Mouse (Mus musculus): ENCODE results near the gene Haus3. TPM values are rescaled to one million over a fixed set of nuclear protein-coding genes. Genes with fewer than 3 reads are reported as not detected.

Gene Haus3
- polyA plus RNA-seq, 1 experiment = 3.0 TPM

- H3K4me3 ChIP-seq = no peak overlapping the region
- no peaks in the 10 kb centered on the region for H3K36me3 ChIP-seq (ENCODE audit: control insufficient read depth, insufficient read depth)
Observed at GRCm38 (mm10) chr5:34183156-34183880, 14.0 kb upstream of the Haus3 start.

GRCm38 (mm10) chr5:34182486-34182885, 13.2 kb upstream of the Haus3 start:
- Histone ChIP-seq H3K4me3 (no peak overlapping the region), H3K79me2 (ENCODE audit: control insufficient read depth, insufficient read depth) (no peaks in the 10 kb centered on the region), H3K27me3 (ENCODE audit: control insufficient read depth, insufficient read depth, insufficient read length) (no peaks in the 10 kb centered on the region), H3K4me2 (ENCODE audit: low read depth) (no peak overlapping the region), H3K36me3 (ENCODE audit: control insufficient read depth, insufficient read depth) (no peaks in the 10 kb centered on the region), H3ac (ENCODE audit: control insufficient read depth, insufficient read length) (no peak overlapping the region)
- TF ChIP-seq TCF12 (IDR thresholded peaks at IDR 0.05; ENCODE audit: insufficient read depth, poor library complexity, severe bottlenecking) (no peak), TCF3 (IDR thresholded peaks at IDR 0.05; ENCODE audit: insufficient read length, low read depth) (no peak), POLR2A (IDR thresholded peaks at IDR 0.05; ENCODE audit: insufficient read length, low read depth) (no peak), USF1 (IDR thresholded peaks at IDR 0.05; ENCODE audit: low read depth) (no peak), CEBPB (IDR thresholded peaks at IDR 0.05; ENCODE audit: insufficient read depth, poor library complexity, severe bottlenecking) (no peak), POLR2AphosphoS2 (IDR thresholded peaks at IDR 0.05; ENCODE audit: insufficient read length, low read depth) (no peak), MYOG (IDR thresholded peaks at IDR 0.05; ENCODE audit: control insufficient read depth in 1 of 3, insufficient read depth in 1 of 3, insufficient read length in 2 of 3, low read depth in 2 of 3) (no peak), MAX (IDR thresholded peaks at IDR 0.05; ENCODE audit: low read depth) (no peak)

More at GRCm38 (mm10) chr5:34183156-34183880, 14.0 kb upstream of the Haus3 start:
- TF ChIP-seq MYOG (IDR thresholded peaks at IDR 0.05; ENCODE audit: control insufficient read depth in 1 of 3, insufficient read depth in 1 of 3, insufficient read length in 2 of 3, low read depth in 2 of 3) (no peak), MYOD1 (IDR thresholded peaks at IDR 0.05; ENCODE audit: control insufficient read depth in 1 of 3, insufficient read length in 2 of 3, low read depth in 2 of 3) (no peak), TCF3 (IDR thresholded peaks at IDR 0.05; ENCODE audit: insufficient read length, low read depth) (no peak), SRF (IDR thresholded peaks at IDR 0.05; ENCODE audit: control insufficient read depth, insufficient read length, low read depth) (no peak), E2F4 (IDR thresholded peaks at IDR 0.05; ENCODE audit: insufficient read depth) (no peak), POLR2AphosphoS2 (IDR thresholded peaks at IDR 0.05; ENCODE audit: insufficient read length, low read depth) (no peak), USF1 (IDR thresholded peaks at IDR 0.05; ENCODE audit: low read depth) (no peak), CEBPB (IDR thresholded peaks at IDR 0.05; ENCODE audit: insufficient read depth, poor library complexity, severe bottlenecking) (no peak), MAX (IDR thresholded peaks at IDR 0.05; ENCODE audit: low read depth) (no peak), POLR2A (IDR thresholded peaks at IDR 0.05; ENCODE audit: insufficient read length, low read depth) (no peak), REST (IDR thresholded peaks at IDR 0.05; ENCODE audit: insufficient read depth, insufficient read length) (no peak), TCF12 (IDR thresholded peaks at IDR 0.05; ENCODE audit: insufficient read depth, poor library complexity, severe bottlenecking) (no peak)
- H3ac ChIP-seq (ENCODE audit: control insufficient read depth, insufficient read length) = no peak overlapping the region
- no peaks in the 10 kb centered on the region for H3K27me3 ChIP-seq (ENCODE audit: control insufficient read depth, insufficient read depth, insufficient read length)
- H3K79me2 ChIP-seq (ENCODE audit: control insufficient read depth, insufficient read depth) = no peaks in the 10 kb centered on the region
- H3K4me2 ChIP-seq (ENCODE audit: low read depth) = no peak overlapping the region

GRCm38 (mm10) chr5:34177821-34178220, 8.5 kb upstream of the Haus3 start:
- TF ChIP-seq TCF3 (IDR thresholded peaks at IDR 0.05; ENCODE audit: insufficient read length, low read depth) (no peak), E2F4 (IDR thresholded peaks at IDR 0.05; ENCODE audit: insufficient read depth) (no peak), SRF (IDR thresholded peaks at IDR 0.05; ENCODE audit: control insufficient read depth, insufficient read length, low read depth) (no peak), MYOG (IDR thresholded peaks at IDR 0.05; ENCODE audit: control insufficient read depth in 1 of 3, insufficient read depth in 1 of 3, insufficient read length in 2 of 3, low read depth in 2 of 3) (no peak), TCF12 (IDR thresholded peaks at IDR 0.05; ENCODE audit: insufficient read depth, poor library complexity, severe bottlenecking) (no peak), CEBPB (IDR thresholded peaks at IDR 0.05; ENCODE audit: insufficient read depth, poor library complexity, severe bottlenecking) (no peak), REST (IDR thresholded peaks at IDR 0.05; ENCODE audit: insufficient read depth, insufficient read length) (no peak), MAX (IDR thresholded peaks at IDR 0.05; ENCODE audit: low read depth) (no peak), POLR2AphosphoS2 (IDR thresholded peaks at IDR 0.05; ENCODE audit: insufficient read length, low read depth) (no peak), USF1 (IDR thresholded peaks at IDR 0.05; ENCODE audit: low read depth) (no peak)
- H3K4me3 ChIP-seq = no peak overlapping the region
- no peak overlapping the region for H3K4me2 ChIP-seq (ENCODE audit: low read depth)
- H3K27me3 ChIP-seq (ENCODE audit: control insufficient read depth, insufficient read depth, insufficient read length) = no peaks in the 10 kb centered on the region
- H3ac ChIP-seq (ENCODE audit: control insufficient read depth, insufficient read length) = no peak overlapping the region
- no peaks in the 10 kb centered on the region for H3K79me2 ChIP-seq (ENCODE audit: control insufficient read depth, insufficient read depth)
- no peaks in the 10 kb centered on the region for H3K36me3 ChIP-seq (ENCODE audit: control insufficient read depth, insufficient read depth)

- Histone ChIP-seq H3K4me3 (no peak overlapping the region), H3K4me2 (ENCODE audit: low read depth) (no peak overlapping the region), H3ac (ENCODE audit: control insufficient read depth, insufficient read length) (no peak overlapping the region), H3K79me2 (ENCODE audit: control insufficient read depth, insufficient read depth) (no peaks in the 10 kb centered on the region), H3K36me3 (ENCODE audit: control insufficient read depth, insufficient read depth) (no peaks in the 10 kb centered on the region), H3K27me3 (ENCODE audit: control insufficient read depth, insufficient read depth, insufficient read length) (no peaks in the 10 kb centered on the region)
- TF ChIP-seq TCF3 (IDR thresholded peaks at IDR 0.05; ENCODE audit: insufficient read length, low read depth) (no peak), SRF (IDR thresholded peaks at IDR 0.05; ENCODE audit: control insufficient read depth, insufficient read length, low read depth) (no peak), MYOG (IDR thresholded peaks at IDR 0.05; ENCODE audit: control insufficient read depth in 1 of 3, insufficient read depth in 1 of 3, insufficient read length in 2 of 3, low read depth in 2 of 3) (no peak), POLR2A (IDR thresholded peaks at IDR 0.05; ENCODE audit: insufficient read length, low read depth) (no peak), TCF12 (IDR thresholded peaks at IDR 0.05; ENCODE audit: insufficient read depth, poor library complexity, severe bottlenecking) (no peak), POLR2AphosphoS2 (IDR thresholded peaks at IDR 0.05; ENCODE audit: insufficient read length, low read depth) (no peak), USF1 (IDR thresholded peaks at IDR 0.05; ENCODE audit: low read depth) (no peak), CEBPB (IDR thresholded peaks at IDR 0.05; ENCODE audit: insufficient read depth, poor library complexity, severe bottlenecking) (no peak)
Observed at GRCm38 (mm10) chr5:34177091-34177490, 7.8 kb upstream of the Haus3 start.
